Mouse (Mus musculus) mouse embryonic stem cell (cell line): ENCODE data around the gene Cecr2.
"Not testable (repeated sequence)": the region's sequence is repeated elsewhere in the genome, so short reads cannot be mapped to it uniquely, and the experiment has no call there.

Experiments used
- in situ Hi-C, 2 experiments: fragments of 300-500 bp; cut with MboI; formaldehyde crosslinking; loops; 1 replicate in 1 of 2; 3 replicates in 1 of 2; pipeline ENCODE4 v1.14.3; 2019 to 2020; ENCODE audit warnings: low sequenced_read_pairs in 2 of 2, low pct_unique_long_range_greater_than_20kb in 1 of 2, mixed read lengths in 1 of 2; ENCODE audit not compliant: unreplicated experiment in 1 of 2

Gene Cecr2

DNA sequence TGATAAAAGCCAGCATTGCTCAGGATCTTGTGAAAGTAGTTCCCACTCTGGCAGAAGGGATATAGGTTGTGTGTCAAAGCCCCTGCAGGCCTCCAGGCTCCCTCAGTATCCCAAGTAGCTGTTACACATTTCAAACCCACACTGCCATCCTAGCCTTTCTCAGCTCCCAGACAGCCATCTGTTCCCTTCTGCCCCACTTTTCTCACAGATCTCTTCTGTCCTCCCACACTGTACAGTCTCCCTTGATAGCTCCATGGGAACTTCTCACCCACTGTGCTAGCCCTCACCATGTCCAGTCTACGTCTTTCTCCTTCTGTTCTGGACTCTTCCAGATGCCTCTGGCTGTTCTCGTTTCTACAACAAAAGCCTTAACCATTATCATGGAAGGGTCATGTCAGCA is 129.9 kb downstream of the Cecr2 start:
- in situ Hi-C loops: no loop called here

DNA sequence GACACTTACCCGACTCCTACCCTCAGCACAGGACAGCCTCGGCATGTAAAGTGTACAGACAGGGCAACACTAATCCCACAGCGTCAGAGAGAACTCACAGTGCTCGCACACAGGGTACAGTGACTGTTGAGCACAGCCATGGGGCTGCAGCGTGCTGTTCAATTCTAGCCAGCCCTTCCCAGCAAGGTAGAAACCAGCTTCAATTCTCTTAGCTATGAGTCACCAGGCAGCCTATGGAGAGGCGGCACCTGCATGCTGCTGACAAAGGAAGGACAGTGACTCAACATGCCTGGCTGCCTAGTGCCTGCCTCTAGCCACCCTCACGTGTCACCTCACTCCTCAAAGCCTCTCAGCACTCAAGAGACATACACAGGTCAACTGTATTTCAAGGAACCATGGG is 131.8 kb downstream of the Cecr2 start:
- in situ Hi-C loops: no loop called here

DNA sequence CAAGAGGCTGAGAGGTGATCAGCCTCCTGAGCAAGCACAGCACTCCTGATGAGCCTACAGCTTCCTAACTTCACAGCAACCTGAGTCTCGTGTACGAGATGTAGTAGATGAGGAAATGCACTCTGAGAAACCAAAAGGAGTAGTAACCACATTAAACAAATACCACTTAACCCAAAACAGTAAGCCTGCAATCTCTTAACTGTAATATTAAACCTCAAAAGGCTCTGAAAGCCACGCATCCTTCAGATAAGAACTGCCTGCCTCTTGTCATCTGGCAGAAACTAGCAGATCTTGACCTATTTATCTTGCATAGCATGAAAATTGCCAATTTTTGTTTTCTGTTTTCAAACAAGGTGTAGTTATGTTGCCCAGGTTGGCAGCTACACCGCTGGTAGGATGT is 132.7 kb downstream of the Cecr2 start:
- in situ Hi-C loops: no loop called here

DNA sequence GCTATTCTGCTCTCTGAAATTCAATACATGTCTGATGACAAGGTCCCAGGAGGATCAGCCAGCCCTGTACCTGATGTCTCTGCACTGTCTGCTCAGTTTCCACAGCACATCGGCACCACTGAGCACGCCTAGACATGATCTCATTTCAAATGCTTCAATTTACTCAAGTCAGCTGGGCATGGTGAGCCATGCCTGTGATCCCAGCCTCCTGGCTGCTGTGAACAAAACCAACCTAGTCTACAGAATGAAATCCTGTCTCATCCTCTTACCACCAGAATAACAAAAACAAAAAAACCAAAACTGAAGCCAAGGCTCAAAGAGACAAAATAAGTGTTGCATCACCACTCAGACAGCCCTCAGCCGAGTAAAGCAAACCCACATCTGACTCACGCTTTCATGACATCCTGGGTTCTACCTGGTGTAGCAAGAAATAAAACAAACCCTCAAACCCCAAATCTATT is 133.4 kb downstream of the Cecr2 start:
- in situ Hi-C loops: no loop called here

DNA sequence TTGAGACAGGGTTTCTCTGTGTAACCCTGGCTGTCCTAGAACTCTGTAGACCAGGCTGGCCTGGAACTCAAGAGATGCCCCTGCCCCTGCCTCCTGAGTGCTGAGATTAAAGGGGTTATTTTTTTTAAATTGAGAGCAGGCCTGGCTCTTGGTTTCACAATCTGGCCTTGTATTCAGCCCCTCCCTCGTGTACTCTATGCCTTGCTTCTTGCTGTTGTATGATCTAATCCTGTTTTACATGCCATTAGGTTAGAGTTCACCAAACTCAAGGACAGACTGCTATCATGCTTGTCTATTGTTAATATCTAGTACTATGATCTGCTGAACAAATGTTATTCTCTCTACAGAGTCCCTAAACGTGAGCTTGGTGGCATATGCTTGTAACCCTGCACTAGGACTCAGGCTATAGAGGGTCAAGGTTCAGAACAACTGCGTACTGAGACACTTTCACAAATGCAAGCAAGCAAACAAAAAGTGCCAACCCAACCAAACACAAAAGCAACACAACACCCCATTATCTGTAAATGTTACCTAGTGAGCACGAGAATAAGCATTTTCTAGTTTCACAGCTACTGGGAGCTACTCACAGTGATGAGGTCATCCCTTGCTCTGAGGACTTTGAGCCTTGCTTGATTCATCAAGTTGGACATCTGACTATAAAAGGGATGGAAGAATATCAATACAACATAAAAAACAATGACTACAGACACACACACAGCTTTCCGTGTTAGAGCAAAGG is 141.0 kb downstream of the Cecr2 start:
- in situ Hi-C loops: no loop called here

DNA sequence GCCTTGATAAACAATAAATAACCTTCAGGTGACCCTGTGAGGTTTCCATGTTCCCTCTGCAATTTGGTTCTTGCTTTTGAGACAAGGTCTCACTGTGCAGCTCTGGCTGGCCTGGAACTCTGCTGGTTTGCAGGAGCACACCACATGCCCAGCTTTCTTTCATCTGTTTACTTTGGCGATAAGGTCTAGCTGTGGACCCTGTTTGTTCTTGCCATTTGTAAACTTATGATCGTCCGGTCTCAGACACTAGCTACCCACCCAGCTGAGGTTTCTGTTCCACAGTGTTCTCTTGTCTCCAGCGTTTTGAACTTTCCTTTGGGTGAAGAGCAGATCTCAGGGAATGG is 141.5 kb downstream of the Cecr2 start:
- in situ Hi-C loops: no loop called here

DNA sequence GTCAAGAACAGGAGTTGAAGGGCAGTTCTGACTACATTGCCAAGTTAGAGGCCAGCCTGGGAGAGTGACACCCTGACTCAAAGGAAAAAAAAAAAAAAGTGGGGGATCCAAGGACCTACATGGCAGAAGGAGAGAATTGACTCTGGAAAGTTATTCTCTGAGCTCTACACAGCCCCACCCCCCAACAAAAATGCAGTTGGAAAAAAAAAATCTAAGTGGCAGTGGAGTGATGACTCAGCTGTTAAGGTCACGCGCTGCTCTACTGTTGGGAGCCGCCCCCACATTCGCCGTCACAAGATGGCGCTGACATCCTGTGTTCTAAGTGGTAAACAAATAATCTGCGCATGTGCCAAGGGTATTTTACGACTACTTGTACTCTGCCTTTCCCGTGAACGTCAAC is 145.8 kb downstream of the Cecr2 start:
- in situ Hi-C loops: not testable (repeated sequence)

DNA sequence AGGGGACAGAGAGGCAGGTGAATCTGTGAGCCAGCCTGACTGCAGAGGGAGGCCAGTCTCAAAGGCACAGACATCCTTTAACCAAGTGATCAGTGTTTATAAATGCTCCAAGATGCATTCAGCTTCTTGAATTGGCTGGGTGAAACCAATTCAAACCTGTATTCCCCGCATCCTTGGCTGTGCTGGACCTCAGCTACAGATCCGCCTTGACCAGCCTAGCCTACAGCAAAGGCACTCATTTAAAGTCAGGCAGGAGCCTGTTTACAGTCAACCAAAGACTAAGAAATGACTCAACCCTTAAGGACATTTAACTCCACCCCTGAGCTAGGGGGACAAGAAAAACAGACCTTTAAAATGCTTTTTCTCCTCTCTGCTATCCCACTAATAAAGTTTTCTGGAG is 153.1 kb downstream of the Cecr2 start:
- in situ Hi-C loops: no loop called here

DNA sequence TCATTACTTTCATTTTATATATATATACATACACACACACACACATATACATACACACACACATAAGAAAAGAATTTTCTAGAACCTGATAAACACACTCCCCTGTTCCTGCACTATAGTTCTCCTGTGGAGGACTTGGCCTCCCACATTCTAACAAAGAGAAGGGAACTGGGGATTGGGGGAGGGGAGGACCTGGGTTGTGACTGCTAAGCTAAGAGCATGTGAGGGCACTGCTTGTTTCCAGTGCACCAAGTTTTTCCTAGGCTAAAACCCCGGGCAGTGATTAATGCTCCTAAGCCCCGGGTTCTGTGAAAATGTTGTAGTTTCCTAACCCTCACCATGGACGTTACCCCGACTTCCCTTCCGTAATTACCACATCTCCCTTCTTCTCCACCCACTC is 154.0 kb downstream of the Cecr2 start:
- in situ Hi-C loops: no loop called here
